Mouse (Mus musculus): ENCODE data around the gene Ppp1r36. TPM values are rescaled to one million over a fixed set of nuclear protein-coding genes. Genes with fewer than 3 reads are reported as not detected.

Gene Ppp1r36
- total and polyA plus RNA-seq, 3 experiments = not detected

DNA sequence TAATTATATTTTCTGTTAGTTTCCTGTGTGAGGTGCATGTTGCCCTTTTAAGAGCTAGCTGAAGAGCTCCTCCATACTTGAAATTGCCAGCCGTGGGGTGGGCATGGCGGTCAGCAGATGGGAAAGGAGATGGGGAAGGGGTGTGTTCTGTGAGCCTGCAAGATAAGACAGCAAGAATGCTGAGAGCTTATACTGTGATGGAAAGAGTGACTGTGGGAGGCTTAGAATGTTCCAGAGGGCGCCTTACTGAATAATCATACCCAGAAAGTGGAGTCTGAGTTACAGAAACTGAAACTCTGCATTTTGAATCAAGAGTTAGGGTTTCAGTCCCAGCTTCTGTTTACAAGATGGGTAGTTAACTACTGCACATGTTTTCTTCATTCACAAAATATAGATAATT lies 41.8 kb upstream of the Ppp1r36 start:
- TF ChIP-seq E2F4 (IDR thresholded peaks at IDR 0.05; ENCODE audit: insufficient replicate concordance, low read depth, low read length) (peak; percentile 38; the same call in 1 of the 2 replicates), CHD2 (IDR thresholded peaks at IDR 0.05; ENCODE audit: low read length) (peak; percentile 76), SIN3A (IDR thresholded peaks at IDR 0.05; ENCODE audit: low read length) (peak; percentile 95), GABPA (IDR thresholded peaks at IDR 0.05; ENCODE audit: insufficient replicate concordance, low read depth, low read length) (no peak), MXI1 (IDR thresholded peaks at IDR 0.05; ENCODE audit: low read depth, low read length) (peak; percentile 76; the same call in 1 of the 2 replicates), IRF4 (IDR thresholded peaks at IDR 0.05; ENCODE audit: low read depth, low read length) (peak; percentile 99), JUN (IDR thresholded peaks at IDR 0.05; ENCODE audit: insufficient read depth, low read depth, low read length) (peak; percentile 99), ELF1 (IDR thresholded peaks at IDR 0.05; ENCODE audit: low read depth, low read length) (no peak), BHLHE40 (IDR thresholded peaks at IDR 0.05; ENCODE audit: low read depth, low read length) (peak; percentile 85), MAZ (IDR thresholded peaks at IDR 0.05; ENCODE audit: low read depth, low read length) (peak; percentile 83), TCF12 (IDR thresholded peaks at IDR 0.05; ENCODE audit: low read depth, low read length) (peak; percentile 89), ZKSCAN1 (IDR thresholded peaks at IDR 0.05; ENCODE audit: borderline replicate concordance, low read depth, low read length) (no peak), TBP (conservative IDR thresholded peaks at IDR 0.05; ENCODE audit: low read depth, low read length) (no peak), CTCF (conservative IDR thresholded peaks at IDR 0.05 in 1 of 2, IDR thresholded peaks at IDR 0.05 in 1 of 2; ENCODE audit: low read depth in 2 of 2, low read length in 2 of 2) (peak in 1 of 2 experiments; percentile 20; a peak in 1 of 4 replicates), HCFC1 (IDR thresholded peaks at IDR 0.05; ENCODE audit: low read depth, low read length) (peak; percentile 46; the same call in 1 of the 2 replicates), MEF2A (IDR thresholded peaks at IDR 0.05; ENCODE audit: borderline replicate concordance, low read depth, low read length) (peak; percentile 94), ETS1 (conservative IDR thresholded peaks at IDR 0.05; ENCODE audit: low read depth, low read length) (peak; percentile 98), ZMIZ1 (IDR thresholded peaks at IDR 0.05; ENCODE audit: low read depth, low read length) (no peak), JUND (conservative IDR thresholded peaks at IDR 0.05; ENCODE audit: low read depth, low read length) (peak; percentile 99), MAX (IDR thresholded peaks at IDR 0.05; ENCODE audit: low read length) (peak; percentile 75; the same call in 1 of the 2 replicates), EP300 (IDR thresholded peaks at IDR 0.05; ENCODE audit: low read length) (peak; percentile 100), MAFK (IDR thresholded peaks at IDR 0.05; ENCODE audit: insufficient replicate concordance, low read length) (peak; percentile 67), RCOR1 (conservative IDR thresholded peaks at IDR 0.05; ENCODE audit: low read depth, low read length) (peak; percentile 96), CHD1 (IDR thresholded peaks at IDR 0.05; ENCODE audit: low read depth, low read length) (0 out of 2 replicates have a peak, but pooled peaks have one; percentile 43), MYC (IDR thresholded peaks at IDR 0.05; ENCODE audit: low read depth, low read length) (peak; percentile 96), POLR2AphosphoS2 (IDR thresholded peaks at IDR 0.05; ENCODE audit: low read depth, low read length) (no peak)
- H3K27me3 ChIP-seq (replicated peaks) = no peaks in the 10 kb centered on the region
- peak; percentile 88 for DNase-seq (ENCODE audit: extremely low read depth)
- peak overlapping the region; percentile 61 for H3K9ac ChIP-seq (ENCODE audit: insufficient read depth, low read depth)
- peak overlapping the region; percentile 85 for H3K27ac ChIP-seq (ENCODE audit: insufficient read depth, low read depth)
- peaks cover 7 to 25% of the 10 kb centered on the region in 2 experiments for H3K36me3 ChIP-seq (replicated peaks in 1 of 2; ENCODE audit: control insufficient read depth in 1 of 2, insufficient read depth in 1 of 2, low read length in 1 of 2)
- in situ Hi-C loops (cut with MboI; ENCODE audit: low pct_ligation_motif_present, low pct_unique_long_range_greater_than_20kb, low sequenced_read_pairs) (no loop called here), dilution Hi-C loops (cut with MboI; ENCODE audit: extremely low pct_ligation_motif_present, extremely low pct_unique_long_range_greater_than_20kb, low sequenced_read_pairs) (no loop called here)
- peaks cover 83% of the 10 kb centered on the region for H3K79me2 ChIP-seq (replicated peaks; ENCODE audit: control insufficient read depth, extremely low read depth, insufficient read depth, poor library complexity, severe bottlenecking)
- H3K4me1 ChIP-seq (ENCODE audit: control insufficient read depth in 1 of 2, insufficient read depth in 2 of 2) = peaks cover 5 to 56% of the 10 kb centered on the region in 2 experiments; a peak in 3 of 4 replicates
- no peak overlapping the region for H3K4me3 ChIP-seq (replicated peaks in 1 of 3; ENCODE audit: low read depth in 2 of 3, low read length in 2 of 3, poor library complexity in 1 of 3)
- H3K9me3 ChIP-seq (replicated peaks; ENCODE audit: low read length) = peaks cover 3% of the 10 kb centered on the region
- peak overlapping the region; percentile 90 for H3K4me2 ChIP-seq (ENCODE audit: insufficient read depth, low read depth, poor library complexity, severe bottlenecking)

All from CH12.LX (cell line).